Mouse (Mus musculus) C2C12 (cell line): Measurements from ENCODE around the gene Capsl. TPM values are rescaled to one million over a fixed set of nuclear protein-coding genes. Genes with fewer than 3 reads are reported as not detected.
A peak's percentile ranks its signal among the peaks of the same experiment; 100 is the strongest.

Experiments used
- H3K27me3 ChIP-seq: one replicate; pipeline ENCODE4 v1.6.1; 2011; ENCODE audit not compliant: control insufficient read depth, insufficient read depth, insufficient read length
- H3K36me3 ChIP-seq: one replicate; pipeline ENCODE4 v1.6.1; 2011; ENCODE audit not compliant: control insufficient read depth, insufficient read depth
- H3K4me3 ChIP-seq: one replicate; pipeline ENCODE4 v1.5.1; 2011; ENCODE audit warnings: mild to moderate bottlenecking, control low read depth; ENCODE audit not compliant: poor library complexity, insufficient read depth, severe bottlenecking
- H3K79me2 ChIP-seq: one replicate; pipeline ENCODE4 v1.6.1; 2011; ENCODE audit not compliant: control insufficient read depth, insufficient read depth
- H3K79me3 ChIP-seq: one replicate; pipeline ENCODE4 v1.6.1; 2011; ENCODE audit warnings: low read depth, control low read depth
- H3ac ChIP-seq: one replicate; pipeline ENCODE3; 2011; ENCODE audit warnings: low read depth; ENCODE audit not compliant: control insufficient read depth, insufficient read length
- CEBPB ChIP-seq: IDR thresholded peaks from one replicate; pipeline ENCODE4 v1.6.1; 2011; ENCODE audit warnings: low read depth, mild to moderate bottlenecking, control low read depth, moderate library complexity
- CTCF ChIP-seq: IDR thresholded peaks from one replicate; pipeline ENCODE4 v1.5.1; 2011; ENCODE audit not compliant: control insufficient read depth, insufficient read depth, insufficient read length
- FOSL1 ChIP-seq: IDR thresholded peaks from one replicate; pipeline ENCODE4 v1.8.0; 2011; ENCODE audit warnings: mild to moderate bottlenecking, low read length; ENCODE audit not compliant: poor library complexity, insufficient read depth, severe bottlenecking
- MAX ChIP-seq: IDR thresholded peaks from one replicate; pipeline ENCODE4 v1.6.1; 2011; ENCODE audit warnings: mild to moderate bottlenecking, control low read depth
- MYOD1 ChIP-seq: IDR thresholded peaks from one replicate; pipeline ENCODE4 v1.6.1; 2011; ENCODE audit warnings: low read depth; ENCODE audit not compliant: control insufficient read depth, insufficient read length
- MYOG ChIP-seq: IDR thresholded peaks from one replicate; pipeline ENCODE4 v1.6.1; 2011; ENCODE audit not compliant: control insufficient read depth, insufficient read length; ENCODE audit errors: extremely low read depth
- USF1 ChIP-seq: IDR thresholded peaks from one replicate; pipeline ENCODE4 v1.6.1; 2011; ENCODE audit warnings: low read depth, mild to moderate bottlenecking, control low read depth, moderate library complexity
- long read RNA-seq, 2 experiments: library from polyadenylated mRNA; unstranded; transcript quantifications; one replicate each; pipeline ENCODE4 v2.0.0; 2019 to 2020
- polyA plus RNA-seq: library from polyadenylated mRNA; unstranded; fragments of >200 nt; fragmentation: generic; extraction: Trizol; gene quantifications from one replicate; pipeline ENCODE4 v1.2.1, GENCODE M21; 2012; ENCODE audit warnings: missing spikeins

The Capsl gene
- not detected for polyA plus RNA-seq
- long read RNA-seq, experiment 1 = 0 reads
- long read RNA-seq, experiment 2 = 0 reads

DNA sequence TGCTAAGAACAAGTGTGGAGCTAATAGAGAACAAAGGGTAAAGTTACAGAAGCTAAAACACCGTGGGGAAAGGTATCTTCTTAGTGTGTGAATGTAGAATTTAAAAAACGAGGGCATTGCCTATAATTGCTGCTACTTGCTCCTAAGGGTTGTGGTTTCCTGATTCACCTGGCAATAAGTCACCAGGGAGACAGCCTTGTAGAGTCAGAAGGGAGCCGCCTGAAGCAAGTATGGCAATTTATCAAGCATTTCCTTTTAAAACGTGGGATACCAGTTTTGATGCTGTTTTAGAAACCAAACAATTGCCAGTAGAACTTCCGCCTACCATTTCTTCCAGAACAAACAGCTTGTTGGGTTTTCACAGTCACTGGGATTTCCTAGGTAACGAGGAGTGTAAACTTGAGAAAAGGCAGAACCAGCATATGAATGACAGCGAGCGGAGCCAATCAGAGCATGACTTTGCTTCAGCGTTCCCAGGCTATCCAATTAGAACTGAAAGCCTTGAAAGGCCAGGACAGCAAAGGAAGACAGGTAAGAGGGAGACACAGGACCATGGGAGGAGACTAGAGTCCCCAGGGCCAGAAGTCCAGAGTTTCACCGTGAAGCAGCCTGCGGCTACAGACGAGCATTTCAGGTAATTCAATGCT is at the start of gene Capsl:
TSS of gene Capsl (plus strand) at position 495 of the 647 bp plus-strand sequence.
- no peaks in the 10 kb centered on the region for H3K27me3 ChIP-seq
- no peak within 1 kb of the TSS for H3ac ChIP-seq
- no peaks in the 10 kb centered on the region for H3K79me3 ChIP-seq
- no peaks in the 10 kb centered on the region for H3K79me2 ChIP-seq
- no peak within 1 kb of the TSS for H3K4me3 ChIP-seq
- no peaks in the 10 kb centered on the region for H3K36me3 ChIP-seq
- no peak for TF ChIP-seq USF1
- TF ChIP-seq FOSL1 = no peak
- TF ChIP-seq MAX = no peak
- TF ChIP-seq CEBPB = no peak
- no peak for TF ChIP-seq CTCF
- TF ChIP-seq MYOG = no peak
- TF ChIP-seq MYOD1 = no peak

DNA sequence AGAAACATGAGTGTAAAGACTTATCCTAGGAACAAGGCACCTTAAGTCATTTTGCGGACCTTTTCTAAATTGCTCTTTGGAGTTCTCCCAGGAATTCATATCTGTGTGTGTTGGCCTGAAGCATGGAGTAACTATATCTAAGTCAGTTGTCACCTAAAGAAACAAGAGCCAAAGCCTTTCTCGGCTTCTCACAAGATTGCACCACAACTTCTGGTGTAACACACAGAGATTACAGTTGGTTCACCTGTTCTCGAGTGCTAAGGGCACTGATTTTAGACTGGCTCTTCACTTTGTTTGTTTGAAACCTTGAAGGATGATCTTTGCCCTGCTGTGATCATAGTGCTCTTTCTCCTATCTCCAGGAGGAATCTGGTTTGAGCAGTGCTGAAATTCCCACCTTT is 26.4 kb upstream of the Capsl start:
- TF ChIP-seq MAX = no peak
- Histone ChIP-seq H3ac (no peak overlapping the region), H3K36me3 (no peaks in the 10 kb centered on the region), H3K27me3 (no peaks in the 10 kb centered on the region), H3K79me2 (no peaks in the 10 kb centered on the region), H3K79me3 (no peaks in the 10 kb centered on the region), H3K4me3 (no peak overlapping the region)

DNA sequence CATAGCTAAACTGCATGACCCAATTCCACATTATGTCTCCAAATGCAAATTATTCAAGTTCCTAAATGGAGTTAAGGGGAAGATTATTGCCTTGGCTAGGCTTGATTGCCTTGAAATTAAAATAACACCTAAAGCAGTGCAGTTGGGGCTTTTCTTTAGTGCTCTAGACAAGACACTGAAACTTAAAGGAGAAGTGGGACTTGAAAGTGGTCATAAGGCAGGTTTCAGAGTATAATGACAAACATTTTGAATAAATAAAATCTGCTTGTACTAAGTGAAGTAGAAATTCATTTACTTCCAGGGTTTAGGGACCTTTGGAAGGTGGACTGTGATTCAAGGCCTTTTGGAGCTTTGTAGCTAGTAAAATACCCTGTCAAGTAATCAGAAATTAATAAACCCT is 14.7 kb upstream of the Capsl start:
- TF ChIP-seq MYOG (no peak), CTCF (no peak), MYOD1 (no peak), CEBPB (no peak), FOSL1 (no peak), MAX (no peak), USF1 (no peak)
- H3K36me3 ChIP-seq = no peaks in the 10 kb centered on the region
- H3K79me2 ChIP-seq = no peaks in the 10 kb centered on the region
- no peak overlapping the region for H3ac ChIP-seq
- no peaks in the 10 kb centered on the region for H3K27me3 ChIP-seq
- H3K79me3 ChIP-seq = no peaks in the 10 kb centered on the region
- H3K4me3 ChIP-seq = no peak overlapping the region

DNA sequence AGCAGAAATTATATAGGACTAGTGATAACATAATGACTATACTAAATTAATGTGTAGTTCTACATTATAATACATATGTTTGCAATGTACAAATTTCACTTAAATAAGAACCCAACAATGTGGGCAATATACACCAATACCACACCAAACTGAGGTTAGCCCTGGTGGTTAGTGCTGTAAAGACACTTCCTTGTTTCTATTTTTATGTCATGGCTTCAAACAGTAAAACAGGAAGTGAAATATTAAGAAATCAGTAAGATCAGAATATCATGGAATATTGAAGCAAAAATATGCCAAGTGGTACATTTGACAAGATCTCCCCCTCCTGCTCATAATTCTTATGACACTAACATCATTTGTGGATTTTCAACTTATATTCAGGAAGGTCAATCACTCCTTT is 8.0 kb upstream of the Capsl start:
- TF ChIP-seq MYOD1 (no peak), USF1 (no peak), MAX (no peak), CEBPB (no peak), MYOG (no peak), CTCF (no peak)
- Histone ChIP-seq H3K79me3 (no peaks in the 10 kb centered on the region), H3K4me3 (no peak overlapping the region), H3K36me3 (no peaks in the 10 kb centered on the region), H3K27me3 (no peaks in the 10 kb centered on the region), H3K79me2 (no peaks in the 10 kb centered on the region), H3ac (no peak overlapping the region)

DNA sequence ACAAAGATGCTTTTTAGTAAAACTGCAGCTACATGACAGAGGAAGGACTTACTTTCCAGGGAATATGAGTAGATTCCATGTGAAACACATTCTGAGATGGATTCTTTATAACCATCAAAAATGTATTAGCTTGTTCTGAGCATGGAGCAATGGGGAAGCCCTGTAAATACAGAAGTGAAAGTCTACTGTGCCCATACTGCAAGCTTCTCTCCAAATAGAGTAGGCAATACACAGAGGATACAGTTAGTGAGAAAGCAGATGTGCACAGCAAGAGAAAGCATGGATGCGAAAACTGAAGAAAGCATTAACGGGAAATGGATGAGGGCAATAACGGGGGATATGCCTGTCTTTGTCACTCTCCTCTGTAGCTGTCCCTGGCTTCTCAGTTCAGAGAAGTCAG is 6.0 kb upstream of the Capsl start:
- no peaks in the 10 kb centered on the region for H3K79me3 ChIP-seq
- no peaks in the 10 kb centered on the region for H3K27me3 ChIP-seq
- H3K79me2 ChIP-seq = no peaks in the 10 kb centered on the region
- H3K36me3 ChIP-seq = no peaks in the 10 kb centered on the region
- no peak overlapping the region for H3ac ChIP-seq
- H3K4me3 ChIP-seq = no peak overlapping the region
- TF ChIP-seq MYOD1 = no peak
- TF ChIP-seq FOSL1 = no peak
- TF ChIP-seq USF1 = no peak
- no peak for TF ChIP-seq MYOG
- TF ChIP-seq CTCF = no peak
- TF ChIP-seq CEBPB = no peak
- TF ChIP-seq MAX = no peak

DNA sequence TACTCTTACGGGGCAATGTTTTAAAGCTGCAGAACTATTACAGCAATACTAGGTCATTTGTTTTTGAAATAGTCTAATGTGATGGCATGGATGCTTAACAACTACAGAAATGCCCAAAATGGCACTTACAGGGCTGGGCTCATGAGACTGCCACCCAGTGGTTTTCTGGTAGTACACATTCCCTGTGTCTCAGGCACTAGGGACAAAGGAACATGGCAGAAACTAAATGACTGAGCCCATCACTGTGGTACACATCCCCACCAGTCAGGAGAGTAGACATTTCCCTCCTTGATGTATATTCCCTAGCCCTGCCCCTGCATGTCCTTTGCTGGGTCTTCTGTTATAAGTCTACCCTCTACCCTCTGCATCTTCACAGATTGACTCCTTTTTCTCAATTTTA is 16.2 kb downstream of the Capsl start:
- Histone ChIP-seq H3K27me3 (no peaks in the 10 kb centered on the region), H3K36me3 (no peaks in the 10 kb centered on the region), H3K79me3 (no peaks in the 10 kb centered on the region), H3K4me3 (no peak overlapping the region), H3K79me2 (no peaks in the 10 kb centered on the region), H3ac (no peak overlapping the region)
- TF ChIP-seq MYOD1 = no peak
- TF ChIP-seq CTCF = peak; percentile 5
- TF ChIP-seq CEBPB = no peak
